Mouse (Mus musculus) CD4-positive helper T cell, adult 2 months (primary cell): ENCODE data around the gene Rpl22.

Experiments
- DNase-seq: peaks from one replicate; pipeline ENCODE4 v3.0.0-alpha.2; 2012; ENCODE audit warnings: low read depth, missing footprints, low spot score

Rpl22 gene

DNA sequence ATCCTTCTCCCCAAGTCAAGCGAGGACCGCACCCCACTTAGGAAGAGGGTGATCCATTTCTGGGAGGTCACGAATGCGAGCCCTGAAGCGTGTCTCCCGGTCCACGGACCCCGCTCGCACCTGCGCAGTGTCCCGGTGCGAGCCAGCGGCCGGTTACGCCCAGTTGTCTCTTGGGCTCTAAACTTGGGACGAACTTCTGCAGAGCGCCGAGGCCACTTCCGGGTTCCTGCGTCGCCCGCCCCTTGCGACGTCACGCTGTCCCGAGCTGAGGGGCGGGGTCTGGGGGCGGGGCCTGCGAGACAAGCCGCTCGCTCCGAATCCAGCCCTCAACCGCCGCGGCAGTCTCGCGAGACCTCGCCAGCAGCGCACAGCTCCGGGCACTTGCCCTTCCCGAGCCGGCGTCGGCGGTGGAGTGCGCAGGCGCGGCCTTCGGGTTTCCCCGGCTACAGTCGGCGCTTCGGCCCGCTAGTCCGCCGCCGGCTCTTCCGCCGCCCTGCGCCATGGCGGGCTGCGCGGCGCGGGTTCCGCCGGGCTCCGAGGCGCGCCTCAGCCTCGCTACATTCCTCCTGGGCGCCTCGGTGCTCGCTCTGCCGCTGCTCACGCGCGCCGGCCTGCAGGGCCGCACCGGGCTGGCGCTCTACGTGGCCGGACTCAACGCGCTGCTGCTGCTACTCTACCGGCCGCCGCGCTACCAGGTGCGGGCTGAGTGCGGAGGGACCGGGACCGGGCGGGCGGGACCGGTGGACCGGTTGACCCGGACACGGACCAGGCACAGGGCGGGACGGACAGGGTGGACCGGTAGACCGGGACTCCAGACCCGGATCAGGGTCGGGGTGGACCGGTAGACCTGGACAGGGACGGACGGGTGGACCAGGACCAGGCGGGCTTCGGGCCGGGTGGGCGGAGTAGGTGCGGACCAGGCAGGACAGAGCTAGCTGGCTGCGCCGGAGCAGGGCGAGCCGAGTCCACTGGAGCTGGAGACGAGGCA, 28.4 kb upstream of the Rpl22 start, which contains the start of gene Icmt:
TSS of gene Icmt (plus strand) at position 354 of the 988 bp plus-strand sequence.
- peak; percentile 99 for DNase-seq

- no peak for DNase-seq
These were observed 26.7 kb upstream of the Rpl22 start for GRCm38 (mm10) chr4:152298836-152299235.

- no peak for DNase-seq
These were observed 25.2 kb upstream of the Rpl22 start for GRCm38 (mm10) chr4:152300375-152300774.

- no peak for DNase-seq
These were observed 23.5 kb upstream of the Rpl22 start for GRCm38 (mm10) chr4:152302012-152302411.

DNA sequence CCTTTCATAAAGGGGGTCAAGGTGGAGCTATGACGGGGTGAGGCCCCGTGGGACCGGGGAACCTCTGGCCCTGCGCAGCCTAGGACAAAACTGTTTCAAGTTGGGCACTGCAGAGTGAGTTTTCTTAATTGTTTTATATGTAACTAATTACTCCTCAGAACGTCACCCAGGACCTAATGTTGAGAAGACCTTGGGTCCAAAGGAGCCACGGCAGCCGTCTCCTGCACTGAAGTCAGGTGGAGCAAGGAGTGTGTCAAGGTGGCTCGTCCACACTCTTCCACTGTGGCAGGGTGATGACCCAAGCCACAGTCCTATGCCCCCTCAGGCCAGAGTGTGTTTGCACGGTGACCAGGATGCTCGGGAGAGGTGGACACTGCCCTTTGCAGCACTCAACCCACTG, 22.4 kb upstream of the Rpl22 start:
- no peak for DNase-seq

DNA sequence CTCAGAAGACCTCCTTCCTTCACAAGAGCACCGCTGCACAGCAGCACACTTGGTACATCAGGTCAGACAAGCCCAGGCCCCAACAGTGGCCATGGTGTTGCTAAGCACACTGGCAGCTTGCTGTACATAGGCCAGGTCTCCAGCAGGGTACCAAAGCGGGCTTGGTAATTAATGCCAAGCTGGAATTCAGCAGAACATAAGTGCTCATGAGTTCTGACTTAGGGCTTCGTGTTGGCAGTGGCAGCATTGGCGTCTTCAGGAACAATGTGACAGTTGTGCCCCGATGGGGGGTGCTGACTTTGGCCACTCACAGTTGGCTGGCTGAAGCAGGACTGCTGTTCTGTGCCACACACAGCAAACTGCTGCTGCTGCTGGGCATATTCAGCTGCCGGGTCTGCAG, 20.9 kb upstream of the Rpl22 start:
- DNase-seq: no peak

DNA sequence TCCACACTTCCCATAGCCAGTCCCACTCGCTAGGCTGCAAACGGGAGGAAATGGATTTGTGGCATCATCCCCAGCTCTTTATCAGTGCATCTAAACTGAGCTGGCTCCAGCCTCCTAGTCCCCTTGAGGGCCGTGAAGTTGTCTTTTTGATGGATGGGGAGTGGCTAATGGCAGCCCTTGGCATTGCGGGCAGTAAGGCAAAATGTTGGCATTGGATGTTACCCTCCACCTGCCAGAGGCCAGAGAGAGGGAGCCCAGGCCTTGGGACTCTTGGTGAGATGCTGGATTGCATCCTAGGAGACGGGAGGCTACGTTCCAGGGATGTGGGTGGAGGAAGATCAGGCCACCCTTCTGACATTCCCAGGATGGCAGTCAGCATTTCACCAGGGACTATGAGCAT, 19.6 kb upstream of the Rpl22 start:
- DNase-seq: no peak

DNA sequence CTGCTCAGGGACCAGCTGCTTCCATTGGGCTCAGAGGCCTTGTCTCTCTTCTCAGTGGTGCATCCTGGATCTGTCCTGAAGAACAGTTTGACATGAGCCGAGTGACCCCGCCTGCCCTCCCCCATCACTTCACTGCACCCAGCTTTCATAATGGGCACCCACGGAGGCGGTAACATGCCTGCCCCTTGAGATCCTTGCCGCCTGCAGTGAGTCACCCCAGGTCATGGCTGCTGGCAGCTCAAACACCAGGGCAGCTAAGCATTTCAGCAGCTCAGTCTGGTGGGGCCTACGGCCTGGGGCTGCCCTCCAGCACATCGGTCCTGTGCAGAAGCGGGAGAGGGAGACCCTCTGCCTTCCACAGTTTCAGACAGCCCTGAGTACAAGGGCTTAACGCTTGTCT, 18.0 kb upstream of the Rpl22 start:
- DNase-seq: no peak

DNA sequence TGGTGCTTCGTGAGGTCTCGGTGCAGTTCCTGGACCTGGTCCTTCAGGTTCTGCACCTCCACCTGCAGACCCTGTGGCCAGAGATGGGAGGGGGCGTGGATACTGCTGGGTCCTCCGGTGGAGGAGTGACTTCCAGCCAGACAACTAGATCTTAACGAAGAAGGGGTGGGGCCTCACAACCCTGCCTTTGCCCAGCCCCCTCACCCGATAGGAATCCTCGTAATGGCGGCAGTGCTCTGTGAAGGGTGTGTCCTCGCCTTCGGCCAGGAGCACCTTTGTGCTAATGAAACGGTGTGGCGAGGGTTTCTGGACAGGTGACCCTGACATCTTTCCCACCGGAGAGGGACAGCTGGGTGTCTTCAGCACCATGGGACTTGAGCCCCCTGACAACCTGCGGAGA, 13.4 kb upstream of the Rpl22 start:
- DNase-seq: no peak

- peak; percentile 30 for DNase-seq
These were observed 12.3 kb upstream of the Rpl22 start for GRCm38 (mm10) chr4:152313211-152313632.

GRCm38 (mm10) chr4:152313934-152314333, 11.6 kb upstream of the Rpl22 start:
- no peak for DNase-seq

- no peak for DNase-seq
These were observed 9.9 kb upstream of the Rpl22 start for GRCm38 (mm10) chr4:152315498-152316213.

- no peak for DNase-seq
These were observed 7.9 kb upstream of the Rpl22 start for GRCm38 (mm10) chr4:152317631-152318033.

DNA sequence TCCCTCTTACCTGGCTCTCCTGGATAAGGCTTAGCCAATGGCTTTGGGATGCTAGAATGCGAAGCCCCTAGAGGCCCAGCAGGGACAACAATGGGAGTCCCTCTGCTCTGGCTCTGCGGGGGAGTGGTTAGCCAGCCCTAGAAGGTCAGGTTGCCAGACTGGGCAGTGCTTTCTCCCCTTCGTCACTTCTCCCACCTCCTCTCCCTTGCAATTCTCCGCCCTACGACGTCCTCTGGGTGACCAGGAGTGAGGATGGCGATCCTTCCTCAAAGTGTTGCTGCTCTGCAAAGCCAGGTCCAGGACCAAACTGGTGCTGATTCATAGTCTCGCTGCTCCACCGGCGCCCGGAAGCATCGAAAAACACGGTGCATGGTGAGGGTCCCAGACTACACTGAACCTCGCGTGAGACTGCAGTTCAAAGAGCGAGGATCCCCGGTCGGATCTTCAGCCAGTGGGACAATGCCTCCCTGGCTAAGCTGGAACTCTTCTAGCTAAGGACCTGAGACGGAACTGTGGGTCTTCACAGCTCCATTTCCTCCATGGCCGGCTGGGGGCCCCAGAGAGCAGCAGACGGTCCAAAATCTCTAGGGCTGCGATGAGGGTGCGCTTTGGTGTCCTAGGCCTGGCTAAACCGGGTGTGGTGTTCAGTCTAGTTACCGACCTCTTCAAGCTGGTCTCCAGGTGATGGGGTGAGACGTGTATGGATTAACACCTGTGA, 6.9 kb upstream of the Rpl22 start, which contains the start of gene Rnf207:
TSS of gene Rnf207 (minus strand) at position 477 of the 718 bp plus-strand sequence.
- peak; percentile 49 for DNase-seq

- DNase-seq: no peak
These were observed 4.1 kb upstream of the Rpl22 start for GRCm38 (mm10) chr4:152321464-152321863.

DNA sequence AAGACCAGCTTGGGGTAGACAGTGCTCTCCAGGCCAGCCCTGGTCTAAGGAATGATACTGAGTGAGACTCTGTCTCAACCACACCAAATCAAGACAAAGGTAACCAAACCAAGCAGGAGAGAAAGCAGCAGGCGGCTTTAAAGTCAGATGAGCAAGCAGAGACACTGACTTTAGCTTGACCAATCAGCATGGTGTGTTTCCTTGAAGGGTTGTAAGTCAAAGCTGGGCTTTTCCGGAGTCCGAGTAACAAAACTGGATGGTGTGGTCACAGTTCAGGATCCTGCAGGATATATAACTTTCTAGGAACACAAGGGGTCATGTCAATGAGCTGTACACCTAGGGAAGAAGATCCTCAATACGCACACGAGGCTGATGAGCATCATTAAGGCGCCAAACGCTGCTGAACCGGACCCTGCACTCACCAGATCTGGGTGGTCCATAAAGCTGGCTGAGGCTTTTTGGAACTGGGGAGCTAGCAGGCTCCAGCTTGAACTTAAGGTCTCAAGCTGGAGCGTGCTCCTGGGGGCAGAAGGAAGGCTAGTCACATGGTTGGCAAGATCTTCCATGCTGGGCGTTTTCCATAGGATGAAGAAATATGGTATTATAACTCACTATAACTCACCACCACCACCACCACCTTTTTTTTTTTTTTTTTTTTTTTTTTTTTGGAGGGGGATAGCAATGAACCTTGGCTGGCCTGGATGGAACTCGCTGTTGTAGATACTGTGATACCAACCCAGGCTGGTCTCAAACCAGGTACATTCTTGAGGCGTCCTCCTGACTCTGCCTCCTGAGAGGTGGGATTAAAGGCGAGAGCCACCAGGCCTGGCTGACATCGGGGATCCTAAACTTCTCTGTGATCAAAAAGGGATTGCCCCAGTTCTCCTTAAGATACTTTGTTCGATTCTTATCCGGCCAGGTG, 640 bp upstream of the Rpl22 start:
- DNase-seq: no peak

DNA sequence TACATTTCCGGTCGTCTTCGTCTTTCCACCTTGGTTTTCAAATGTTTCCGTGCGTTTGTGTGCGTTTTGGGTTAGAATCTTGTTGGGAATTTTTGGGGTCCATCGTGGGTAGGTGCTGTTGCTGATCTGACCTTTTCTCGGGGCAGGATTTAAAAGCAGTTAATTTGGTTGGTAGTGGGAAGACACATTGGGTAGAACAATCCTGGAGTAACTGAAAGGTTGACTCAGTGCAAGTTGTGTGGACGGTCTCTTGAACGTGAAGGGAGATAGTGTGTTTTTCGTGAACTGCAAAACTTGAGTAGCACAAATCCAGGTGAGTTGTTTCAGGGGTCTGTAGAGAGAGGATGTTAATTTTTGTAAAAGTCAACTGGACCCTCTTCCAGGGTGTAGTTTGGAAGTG, 1.0 kb downstream of the Rpl22 start:
- DNase-seq: no peak

GRCm38 (mm10) chr4:152328691-152329090, 3.1 kb downstream of the Rpl22 start:
- DNase-seq: peak; percentile 34

- DNase-seq: peak; percentile 54
These were observed 7.4 kb downstream of the Rpl22 start for GRCm38 (mm10) chr4:152332952-152333351.

DNA sequence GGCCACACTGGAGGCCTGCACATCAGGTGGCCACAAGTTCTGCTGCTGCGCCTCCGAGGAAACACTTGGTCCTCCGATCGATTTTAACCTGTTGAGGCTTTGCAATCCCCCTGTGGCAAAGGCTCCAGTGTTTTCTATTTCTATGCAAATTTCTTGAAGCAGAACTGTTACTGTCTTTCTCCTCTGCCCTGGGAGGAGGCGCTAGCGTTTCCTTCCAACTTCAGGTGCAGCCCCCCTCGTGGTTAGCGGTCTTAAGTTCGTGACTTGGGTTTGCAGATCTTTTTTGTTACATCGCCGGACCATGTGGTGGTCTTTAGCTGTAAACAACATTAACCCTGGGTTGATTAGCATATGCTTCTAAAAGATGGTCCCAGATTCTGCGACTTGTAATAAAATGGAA, 8.0 kb downstream of the Rpl22 start:
- DNase-seq: no peak

DNA sequence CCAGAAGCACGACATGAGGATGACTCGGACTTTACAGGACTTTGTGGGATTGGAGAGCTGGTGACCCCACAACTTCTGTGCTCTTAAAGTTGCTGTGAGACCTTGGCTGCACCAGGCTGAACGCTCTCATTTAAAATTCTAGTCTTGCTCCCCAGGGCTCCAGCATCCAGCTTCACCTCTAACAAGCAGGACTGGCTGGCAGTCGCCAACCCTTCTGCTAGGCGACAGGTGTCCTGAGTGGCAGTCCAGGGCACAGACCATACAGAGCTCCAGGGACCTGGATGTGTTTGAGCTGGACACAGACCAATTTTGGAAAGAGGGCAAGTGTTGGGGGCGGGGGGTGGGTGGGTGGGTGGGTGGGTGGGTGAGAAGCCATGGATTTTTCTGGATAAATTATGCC, 12.2 kb downstream of the Rpl22 start:
- DNase-seq: no peak
